Mouse (Mus musculus) erythroblast, embryonic 14.5 days (primary cell): Measurements from ENCODE around the gene Tmem185b.

Experiments used
- GATA1 ChIP-seq: IDR thresholded peaks from 2 replicates; pipeline ENCODE4 v1.6.1; 2012; ENCODE audit warnings: low read length, inconsistent platforms, mixed read lengths
- TAL1 ChIP-seq: IDR thresholded peaks from 3 replicates; pipeline ENCODE4 v1.6.1; 2012; ENCODE audit warnings: low read length, inconsistent platforms, mixed read lengths

DNA sequence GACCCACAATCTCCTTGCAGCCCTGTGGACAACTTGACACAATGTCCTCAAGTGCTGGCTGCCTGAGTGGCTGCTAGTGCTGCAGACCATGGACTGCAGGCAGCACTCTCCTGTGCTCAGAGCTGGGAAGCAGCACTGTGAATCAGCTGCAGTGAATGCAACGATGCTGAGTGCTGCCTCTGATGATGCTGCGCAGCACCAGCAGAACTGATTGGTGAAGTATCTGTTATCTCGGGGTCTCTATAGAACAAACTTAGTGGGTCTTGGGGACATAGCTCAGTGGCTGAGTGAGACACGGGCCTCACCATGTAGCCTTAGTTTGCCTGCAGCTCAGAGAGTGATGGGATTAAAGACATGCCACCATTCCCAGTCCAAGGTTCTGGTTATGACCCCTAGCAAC is 19.7 kb downstream of the Tmem185b start:
- TF ChIP-seq GATA1: no peak
- no peak for TF ChIP-seq TAL1
